Mouse (Mus musculus) ES-E14 (cell line): Measurements from ENCODE around the gene Rnf187. TPM values are rescaled to one million over a fixed set of nuclear protein-coding genes. Genes with fewer than 3 reads are reported as not detected.

Experiments used
- DNase-seq: peaks from one replicate; pipeline ENCODE4 v3.0.0-alpha.2; 2013; ENCODE audit warnings: low read depth, low spot score
- H3K27ac ChIP-seq: 2 replicates; pipeline ENCODE4 v1.5.1; 2012; ENCODE audit warnings: low read depth, mild to moderate bottlenecking, low read length, moderate library complexity, mixed read lengths; ENCODE audit not compliant: poor library complexity, insufficient read depth, severe bottlenecking
- H3K36me3 ChIP-seq: 2 replicates; pipeline ENCODE4 v1.6.1; 2012; ENCODE audit warnings: mild to moderate bottlenecking, low read length, moderate library complexity, mixed read lengths; ENCODE audit not compliant: control insufficient read depth, poor library complexity, insufficient read depth, severe bottlenecking
- H3K4me1 ChIP-seq, 2 experiments: fragments of 150-350 bp in 1 of 2; sonication (generic) in 1 of 2; 2 replicates each; pipeline ENCODE4 v1.6.1; 2012; ENCODE audit warnings: low read length in 2 of 2, mild to moderate bottlenecking in 1 of 2, mixed read lengths in 1 of 2; ENCODE audit not compliant: control insufficient read depth in 2 of 2, insufficient read depth in 2 of 2, poor library complexity in 1 of 2
- H3K4me3 ChIP-seq, 2 experiments: fragments of 150-350 bp in 1 of 2; sonication (generic) in 1 of 2; 2 replicates each; pipeline ENCODE4 v1.5.1; 2012; ENCODE audit warnings: low read length in 2 of 2, low read depth in 1 of 2, mild to moderate bottlenecking in 1 of 2, mixed read lengths in 1 of 2; ENCODE audit not compliant: insufficient read depth in 1 of 2, poor library complexity in 1 of 2, severe bottlenecking in 1 of 2
- H3K9ac ChIP-seq: 2 replicates; pipeline ENCODE4 v1.6.1; 2012; ENCODE audit warnings: low read depth, mild to moderate bottlenecking, low read length, mixed read lengths; ENCODE audit not compliant: poor library complexity, insufficient read depth, severe bottlenecking
- H3K9me3 ChIP-seq: fragments of 150-350 bp; sonication (generic); 2 replicates; pipeline ENCODE4 v1.6.1; 2012; ENCODE audit warnings: low read depth, mild to moderate bottlenecking, low read length; ENCODE audit not compliant: control insufficient read depth, insufficient read depth
- CHD2 ChIP-seq: IDR thresholded peaks from 2 replicates; pipeline ENCODE4 v1.6.1; 2014; ENCODE audit warnings: mild to moderate bottlenecking, low read depth, low read length, inconsistent platforms
- HCFC1 ChIP-seq: IDR thresholded peaks from 2 replicates; pipeline ENCODE4 v1.6.1; 2012; ENCODE audit warnings: low read length, inconsistent platforms, borderline replicate concordance; ENCODE audit not compliant: insufficient read depth
- MAFK ChIP-seq: IDR thresholded peaks from 2 replicates; pipeline ENCODE4 v1.6.1; 2014; ENCODE audit warnings: mild to moderate bottlenecking, low read depth, low read length, inconsistent platforms; ENCODE audit not compliant: insufficient read depth
- ZC3H11A ChIP-seq: IDR thresholded peaks from 2 replicates; pipeline ENCODE4 v1.6.1; 2012; ENCODE audit warnings: low read depth, mild to moderate bottlenecking, inconsistent platforms, low read length, borderline replicate concordance
- ZNF384 ChIP-seq: IDR thresholded peaks from 2 replicates; pipeline ENCODE4 v1.6.1; 2012; ENCODE audit warnings: low read depth, low read length, inconsistent platforms
- in situ Hi-C, 2 experiments: fragments of 600-800 bp; cut with MboI; formaldehyde crosslinking; loops; one replicate each; pipeline ENCODE4 v1.15.1; 2025; ENCODE audit warnings: low sequenced_read_pairs in 2 of 2, inconsistent platforms in 1 of 2; ENCODE audit not compliant: unreplicated experiment in 2 of 2
- total RNA-seq: library from RNA; depleted of rRNA; stranded (reverse); fragments of 300-350 nt; gene quantifications from 2 replicates; pipeline ENCODE4 v1.2.3, GENCODE M21; 2012

The Rnf187 gene
- total RNA-seq, 1 experiment: 115 TPM

GRCm38 (mm10) chr11:58904410-58904718 is 34.4 kb downstream of the Rnf187 start:
- H3K36me3 ChIP-seq: peaks cover 8% of the 10 kb centered on the region; the same call in 1 of the 2 replicates
- H3K4me1 ChIP-seq: peaks cover 0 to 4% of the 10 kb centered on the region in 2 experiments; a peak in 1 of 4 replicates
- H3K9ac ChIP-seq: no peak overlapping the region; the same call in 1 of the 2 replicates
- H3K9me3 ChIP-seq: no peaks in the 10 kb centered on the region
- in situ Hi-C loops: no loop called here
- no peak overlapping the region for H3K27ac ChIP-seq
- DNase-seq: no peak
- H3K4me3 ChIP-seq: peak overlapping the region; percentile 44 to 87; a peak in 3 of 4 replicates
- TF ChIP-seq ZC3H11A: no peak

- Histone ChIP-seq H3K9me3 (no peaks in the 10 kb centered on the region), H3K9ac (peak within 1 kb of the TSS; percentile 87), H3K4me1 (peaks cover 0 to 4% of the 10 kb centered on the region in 2 experiments; a peak in 1 of 4 replicates), H3K27ac (no peak within 1 kb of the TSS), H3K36me3 (peaks cover 8% of the 10 kb centered on the region; the same call in 1 of the 2 replicates), H3K4me3 (peak within 1 kb of the TSS; percentile 86 to 87)
- TF ChIP-seq CHD2 (peak; percentile 69), ZNF384 (no peak), MAFK (no peak), ZC3H11A (no peak)
- in situ Hi-C loops: no loop called here
- peak; percentile 89 for DNase-seq
Measured at GRCm38 (mm10) chr11:58903511-58904409, 35.0 kb downstream of the Rnf187 start, which contains the start of gene Zfp39. TSS of gene Zfp39 (minus strand) at chr11:58904225.

- no peak for DNase-seq
- peaks cover 11% of the 10 kb centered on the region; the same call in 1 of the 2 replicates for H3K36me3 ChIP-seq
- no peak overlapping the region for H3K4me3 ChIP-seq
- H3K27ac ChIP-seq: no peak overlapping the region
- in situ Hi-C loops: no loop called here
- H3K4me1 ChIP-seq: peaks cover 0 to 4% of the 10 kb centered on the region in 2 experiments; a peak in 1 of 4 replicates
- no peak overlapping the region for H3K9ac ChIP-seq
- TF ChIP-seq CHD2: no peak
- TF ChIP-seq HCFC1: no peak
- no peak for TF ChIP-seq ZNF384
- TF ChIP-seq MAFK: no peak
- TF ChIP-seq ZC3H11A: no peak
- H3K9me3 ChIP-seq: no peaks in the 10 kb centered on the region
Measured at GRCm38 (mm10) chr11:58901080-58901479, 37.6 kb downstream of the Rnf187 start.

GRCm38 (mm10) chr11:58897485-58897884 is 41.2 kb downstream of the Rnf187 start:
- no peak overlapping the region for H3K9ac ChIP-seq
- in situ Hi-C loops: no loop called here

More at GRCm38 (mm10) chr11:58897485-58897884, 41.2 kb downstream of the Rnf187 start:
- no peak for DNase-seq
- no peak overlapping the region for H3K4me3 ChIP-seq
- H3K9me3 ChIP-seq: no peaks in the 10 kb centered on the region
- H3K27ac ChIP-seq: no peak overlapping the region
- H3K36me3 ChIP-seq: peaks cover 12% of the 10 kb centered on the region; the same call in 1 of the 2 replicates
- H3K4me1 ChIP-seq: peaks cover 0 to 2% of the 10 kb centered on the region in 2 experiments; a peak in 1 of 4 replicates
- TF ChIP-seq ZNF384 (no peak), HCFC1 (no peak), ZC3H11A (no peak), CHD2 (no peak), MAFK (no peak)
